Mouse (Mus musculus) kidney, adult 2 months (tissue): ENCODE results near the gene Lsamp.

Source experiments
- CTCF ChIP-seq: fragments of 200-500 bp; conservative IDR thresholded peaks from 2 replicates; pipeline ENCODE4 v1.5.1; 2011; ENCODE audit warnings: low read depth, mild to moderate bottlenecking, control low read depth, low read length, moderate library complexity, mixed read lengths; ENCODE audit not compliant: insufficient read depth, insufficient read length
- POLR2A ChIP-seq: fragments of 200-500 bp; IDR thresholded peaks from one replicate; pipeline ENCODE4 v1.6.1; 2011; ENCODE audit warnings: low read depth, low read length, control low read depth

GRCm38 (mm10) chr16:41839751-41840404, 1855.7 kb downstream of the Lsamp start:
- TF ChIP-seq POLR2A (no peak), CTCF (no peak)
